Mouse (Mus musculus) forebrain, embryonic 13.5 days (tissue): ENCODE results near the gene Begain. TPM values are rescaled to one million over a fixed set of nuclear protein-coding genes. Genes with fewer than 3 reads are reported as not detected.

ENCODE experiments used
- ATAC-seq: fragments of 200-750 bp; cut with Nextera tagmentation; 2 replicates; pipeline ENCODE4 v1.8.0; 2017
- H3K27ac ChIP-seq: fragments of 300-500 bp; sonication (generic); 2 replicates; pipeline ENCODE4 v1.5.1; 2015; ENCODE audit warnings: inconsistent platforms, mild to moderate bottlenecking, moderate library complexity
- H3K27me3 ChIP-seq: fragments of 300-500 bp; sonication (generic); 2 replicates; pipeline ENCODE4 v1.6.1; 2015; ENCODE audit warnings: mild to moderate bottlenecking, inconsistent platforms
- H3K36me3 ChIP-seq: fragments of 300-500 bp; sonication (generic); 2 replicates; pipeline ENCODE4 v1.6.1; 2015; ENCODE audit warnings: mild to moderate bottlenecking, inconsistent platforms; ENCODE audit not compliant: poor library complexity, severe bottlenecking
- H3K4me1 ChIP-seq: fragments of 300-500 bp; sonication (generic); 2 replicates; pipeline ENCODE4 v1.6.1; 2015; ENCODE audit warnings: inconsistent platforms
- H3K4me2 ChIP-seq: fragments of 300-500 bp; sonication (generic); 2 replicates; pipeline ENCODE4 v1.6.1; 2015; ENCODE audit warnings: inconsistent platforms, mild to moderate bottlenecking, moderate library complexity
- H3K4me3 ChIP-seq: fragments of 300-500 bp; sonication (generic); 2 replicates; pipeline ENCODE4 v1.5.1; 2015; ENCODE audit warnings: mild to moderate bottlenecking, inconsistent platforms
- H3K9ac ChIP-seq: fragments of 300-500 bp; sonication (generic); 2 replicates; pipeline ENCODE4 v1.6.1; 2015; ENCODE audit warnings: mild to moderate bottlenecking, inconsistent platforms
- H3K9me3 ChIP-seq: fragments of 300-500 bp; sonication (generic); replicated peaks from 2 replicates; pipeline ENCODE4 v1.6.1; 2016; ENCODE audit warnings: inconsistent platforms
- WGBS: fragments of 180-500 bp; shearing (Covaris S2); methylation state at CpG from one replicate; pipeline ENCODE4 v1.1.7; 2015; 5-methylcytosine and 5-hydroxymethylcytosine counted together
- polyA plus RNA-seq: library from polyadenylated mRNA; unstranded; fragments of >200 nt; fragmentation: Nextera tagmentation; extraction: Ambion mirVana; gene quantifications from 2 replicates; pipeline ENCODE4 v1.2.1, GENCODE M21; 2015

The Begain gene
- polyA plus RNA-seq, 1 experiment from 2014 or later = 8.3 TPM

- 84% methylated on average over 3 of the region's 3 CpGs for WGBS
- Histone ChIP-seq H3K4me3 (no peak overlapping the region), H3K9me3 (no peaks in the 10 kb centered on the region), H3K27ac (no peak overlapping the region), H3K4me2 (no peak overlapping the region), H3K9ac (no peak overlapping the region), H3K4me1 (peaks cover 20% of the 10 kb centered on the region), H3K36me3 (no peaks in the 10 kb centered on the region), H3K27me3 (no peaks in the 10 kb centered on the region)
- ATAC-seq = no peak
Observed at GRCm38 (mm10) chr12:109083476-109083875, 15.5 kb upstream of the Begain start.

- 86% methylated on average over 6 of the region's 6 CpGs for WGBS
- H3K9ac ChIP-seq = no peak overlapping the region
- H3K36me3 ChIP-seq = no peaks in the 10 kb centered on the region
- H3K4me2 ChIP-seq = no peak overlapping the region
- no peaks in the 10 kb centered on the region for H3K9me3 ChIP-seq
- no peaks in the 10 kb centered on the region for H3K27me3 ChIP-seq
- no peaks in the 10 kb centered on the region for H3K4me1 ChIP-seq
- H3K27ac ChIP-seq = no peak overlapping the region
- no peak overlapping the region for H3K4me3 ChIP-seq
- no peak for ATAC-seq
Observed at GRCm38 (mm10) chr12:109077036-109077435, 9.0 kb upstream of the Begain start.

GRCm38 (mm10) chr12:109074777-109075285 is 6.8 kb upstream of the Begain start:
- Histone ChIP-seq H3K36me3 (no peaks in the 10 kb centered on the region), H3K27ac (no peak overlapping the region), H3K9ac (no peak overlapping the region), H3K4me1 (peaks cover 2% of the 10 kb centered on the region; the same call in 1 of the 2 replicates), H3K9me3 (no peaks in the 10 kb centered on the region), H3K4me2 (no peak overlapping the region), H3K27me3 (no peaks in the 10 kb centered on the region), H3K4me3 (no peak overlapping the region)
- ATAC-seq = no peak
- WGBS = 87% methylated on average over 2 of the region's 2 CpGs

GRCm38 (mm10) chr12:109074106-109074505 is 6.1 kb upstream of the Begain start:
- Histone ChIP-seq H3K9me3 (no peaks in the 10 kb centered on the region), H3K36me3 (no peaks in the 10 kb centered on the region), H3K27ac (no peak overlapping the region), H3K4me1 (peaks cover 4% of the 10 kb centered on the region; the same call in 1 of the 2 replicates), H3K4me2 (no peak overlapping the region), H3K4me3 (no peak overlapping the region), H3K9ac (no peak overlapping the region), H3K27me3 (0 out of 2 replicates have a peak, but pooled peaks cover 2% of the 10 kb centered on the region)
- no peak for ATAC-seq
- WGBS = 89% methylated on average over 6 of the region's 6 CpGs

GRCm38 (mm10) chr12:109071248-109071647 is 3.2 kb upstream of the Begain start:
- WGBS = 88% methylated on average over 13 of the region's 13 CpGs
- no peak overlapping the region for H3K9ac ChIP-seq
- ATAC-seq = no peak
- H3K36me3 ChIP-seq = no peaks in the 10 kb centered on the region
- H3K27me3 ChIP-seq = 0 out of 2 replicates have a peak, but pooled peaks cover 5% of the 10 kb centered on the region
- H3K27ac ChIP-seq = no peak overlapping the region
- H3K4me1 ChIP-seq = peaks cover 21% of the 10 kb centered on the region
- H3K4me2 ChIP-seq = no peak overlapping the region
- H3K9me3 ChIP-seq = no peaks in the 10 kb centered on the region
- no peak overlapping the region for H3K4me3 ChIP-seq

GRCm38 (mm10) chr12:109069751-109070150 is 1.7 kb upstream of the Begain start:
- WGBS = 53% methylated on average over 2 of the region's 2 CpGs
- H3K36me3 ChIP-seq = no peaks in the 10 kb centered on the region
- H3K9ac ChIP-seq = no peak overlapping the region
- no peaks in the 10 kb centered on the region for H3K9me3 ChIP-seq
- H3K4me2 ChIP-seq = no peak overlapping the region
- H3K4me3 ChIP-seq = no peak overlapping the region
- no peak overlapping the region for H3K27ac ChIP-seq
- H3K27me3 ChIP-seq = 0 out of 2 replicates have a peak, but pooled peaks cover 9% of the 10 kb centered on the region
- peaks cover 21% of the 10 kb centered on the region for H3K4me1 ChIP-seq
- no peak for ATAC-seq

- Histone ChIP-seq H3K9ac (no peak overlapping the region; the same call in 1 of the 2 replicates), H3K4me3 (peak overlapping the region; percentile 54), H3K4me2 (peak overlapping the region; percentile 83), H3K4me1 (peaks cover 21% of the 10 kb centered on the region), H3K27ac (no peak overlapping the region), H3K27me3 (0 out of 2 replicates have a peak, but pooled peaks cover 9% of the 10 kb centered on the region), H3K9me3 (no peaks in the 10 kb centered on the region), H3K36me3 (no peaks in the 10 kb centered on the region)
- 78% methylated on average over 7 of the region's 7 CpGs for WGBS
- no peak for ATAC-seq
Observed at GRCm38 (mm10) chr12:109068738-109069137, 721 bp upstream of the Begain start.

GRCm38 (mm10) chr12:109067561-109068135 is 369 bp downstream of the Begain start:
- Histone ChIP-seq H3K9me3 (no peaks in the 10 kb centered on the region), H3K36me3 (no peaks in the 10 kb centered on the region), H3K4me1 (peaks cover 21% of the 10 kb centered on the region), H3K27ac (no peak overlapping the region), H3K4me3 (peak overlapping the region; percentile 54), H3K9ac (peak overlapping the region; percentile 81), H3K27me3 (0 out of 2 replicates have a peak, but pooled peaks cover 9% of the 10 kb centered on the region), H3K4me2 (peak overlapping the region; percentile 83)
- peak; percentile 87 for ATAC-seq
- WGBS = 3% methylated on average over 25 of the region's 59 CpGs

- Histone ChIP-seq H3K27ac (no peak overlapping the region), H3K36me3 (no peaks in the 10 kb centered on the region), H3K9me3 (no peaks in the 10 kb centered on the region), H3K4me2 (no peak overlapping the region), H3K27me3 (peaks cover 31% of the 10 kb centered on the region), H3K4me1 (peaks cover 2% of the 10 kb centered on the region), H3K9ac (no peak overlapping the region), H3K4me3 (no peak overlapping the region)
- ATAC-seq = no peak
- 84% methylated on average over 8 of the region's 8 CpGs for WGBS
Observed at GRCm38 (mm10) chr12:109058660-109059059, 9.4 kb downstream of the Begain start.

GRCm38 (mm10) chr12:109057736-109058135 is 10.3 kb downstream of the Begain start:
- no peak overlapping the region for H3K4me2 ChIP-seq
- H3K36me3 ChIP-seq = no peaks in the 10 kb centered on the region
- no peaks in the 10 kb centered on the region for H3K9me3 ChIP-seq
- peaks cover 40% of the 10 kb centered on the region for H3K27me3 ChIP-seq
- WGBS = 82% methylated on average over 4 of the region's 4 CpGs
- ATAC-seq = no peak
- no peak overlapping the region for H3K27ac ChIP-seq
- no peak overlapping the region for H3K9ac ChIP-seq
- H3K4me3 ChIP-seq = no peak overlapping the region
- H3K4me1 ChIP-seq = peaks cover 11% of the 10 kb centered on the region

GRCm38 (mm10) chr12:109053020-109053806 is 14.8 kb downstream of the Begain start:
- Histone ChIP-seq H3K9ac (peak overlapping the region; percentile 68), H3K36me3 (no peaks in the 10 kb centered on the region), H3K27me3 (peaks cover 78% of the 10 kb centered on the region), H3K27ac (no peak overlapping the region), H3K4me3 (peak overlapping the region; percentile 53), H3K9me3 (no peaks in the 10 kb centered on the region), H3K4me1 (peaks cover 17% of the 10 kb centered on the region), H3K4me2 (peak overlapping the region; percentile 94)
- WGBS = under 1% methylated on average over 66 of the region's 105 CpGs
- peak; percentile 37; the same call in 1 of the 2 replicates for ATAC-seq

- WGBS = 87% methylated on average over 4 of the region's 4 CpGs
- no peak for ATAC-seq
- Histone ChIP-seq H3K4me3 (no peak overlapping the region), H3K9me3 (no peaks in the 10 kb centered on the region), H3K4me2 (no peak overlapping the region), H3K4me1 (peaks cover 17% of the 10 kb centered on the region), H3K9ac (no peak overlapping the region), H3K27ac (no peak overlapping the region), H3K36me3 (no peaks in the 10 kb centered on the region), H3K27me3 (peaks cover 75% of the 10 kb centered on the region)
Observed at GRCm38 (mm10) chr12:109049949-109050348, 18.1 kb downstream of the Begain start.
